Mouse (Mus musculus) gastrocnemius, postnatal 36 days (tissue): ENCODE data around the gene Gprc5a. TPM values are rescaled to one million over a fixed set of nuclear protein-coding genes. Genes with fewer than 3 reads are reported as not detected.
A peak's percentile ranks its signal among the peaks of the same experiment; 100 is the strongest.

Source experiments
- DNase-seq, 2 experiments: peaks; one replicate each; pipeline ENCODE4 v3.0.0; 2022
- intact Hi-C: fragments of 180-260 bp; cut with DNase I; formaldehyde crosslinking; loops from one replicate; pipeline ENCODE4 v1.15.1; 2025
- long read RNA-seq, 2 experiments: library from polyadenylated mRNA; stranded (forward); transcript quantifications; one replicate each; pipeline ENCODE4 v2.0.0; 2021
- total RNA-seq, 2 experiments: library from RNA; stranded (reverse); gene quantifications; 2 replicates each; pipeline ENCODE4 v1.2.3; 2021

Gene Gprc5a
- total RNA-seq = under 1 TPM; 0.39 to 0.48 TPM
- long read RNA-seq, experiment 1 = 0 reads
- long read RNA-seq, experiment 2 = 0 reads

GRCm38 (mm10) chr6:135065236-135065957 lies at the start of gene Gprc5a:
TSS of gene Gprc5a (plus strand) at chr6:135065651.
- intact Hi-C loops = no loop called here
- DNase-seq = peak in 1 of 2 experiments; percentile 28

- intact Hi-C loops = no loop called here
- DNase-seq = no peak
These were observed 48.2 kb upstream of the Gprc5a start for GRCm38 (mm10) chr6:135017211-135017610.

- intact Hi-C loops = no loop called here
- no peak for DNase-seq
These were observed 45.9 kb upstream of the Gprc5a start for GRCm38 (mm10) chr6:135019564-135019963.

- no peak for DNase-seq
- intact Hi-C loops = no loop called here
These were observed 43.8 kb upstream of the Gprc5a start for GRCm38 (mm10) chr6:135021633-135022032.

- DNase-seq = no peak
- intact Hi-C loops = no loop called here
These were observed 42.1 kb upstream of the Gprc5a start for GRCm38 (mm10) chr6:135023379-135023778.

- intact Hi-C loops = no loop called here
- no peak for DNase-seq
These were observed 40.5 kb upstream of the Gprc5a start for GRCm38 (mm10) chr6:135024781-135025420.

GRCm38 (mm10) chr6:135026232-135026631 lies 39.2 kb upstream of the Gprc5a start:
- no peak for DNase-seq

GRCm38 (mm10) chr6:135026755-135027154 lies 38.7 kb upstream of the Gprc5a start:
- intact Hi-C loops = loop anchor here (2.0 kb wide), 1 partner anchor 118 kb away; no protein-coding TSS in a partner anchor
- DNase-seq = no peak

More at GRCm38 (mm10) chr6:135026232-135026631, 39.2 kb upstream of the Gprc5a start:
- intact Hi-C loops = loop anchor here (2.0 kb wide), 1 partner anchor 119 kb away; no protein-coding TSS in a partner anchor

GRCm38 (mm10) chr6:135029246-135029645 lies 36.2 kb upstream of the Gprc5a start:
- intact Hi-C loops = no loop called here

GRCm38 (mm10) chr6:135038674-135039073 lies 26.8 kb upstream of the Gprc5a start:
- intact Hi-C loops = no loop called here
- DNase-seq = no peak

More at GRCm38 (mm10) chr6:135029246-135029645, 36.2 kb upstream of the Gprc5a start:
- DNase-seq = no peak

GRCm38 (mm10) chr6:135040275-135040871 lies 25.1 kb upstream of the Gprc5a start:
- intact Hi-C loops = no loop called here
- no peak for DNase-seq

GRCm38 (mm10) chr6:135041930-135042329 lies 23.5 kb upstream of the Gprc5a start:
- DNase-seq = no peak
- intact Hi-C loops = no loop called here

GRCm38 (mm10) chr6:135047276-135047675 lies 18.2 kb upstream of the Gprc5a start:
- intact Hi-C loops = no loop called here
- no peak for DNase-seq

- DNase-seq = no peak
- intact Hi-C loops = no loop called here
These were observed 16.9 kb upstream of the Gprc5a start for GRCm38 (mm10) chr6:135048509-135048908.

GRCm38 (mm10) chr6:135048956-135049355 lies 16.5 kb upstream of the Gprc5a start:
- intact Hi-C loops = no loop called here
- DNase-seq = no peak

GRCm38 (mm10) chr6:135053789-135054188 lies 11.7 kb upstream of the Gprc5a start:
- intact Hi-C loops = no loop called here
- DNase-seq = no peak

- no peak for DNase-seq
- intact Hi-C loops = no loop called here
These were observed 9.6 kb upstream of the Gprc5a start for GRCm38 (mm10) chr6:135055882-135056281.

GRCm38 (mm10) chr6:135060728-135061127 lies 4.7 kb upstream of the Gprc5a start:
- no peak for DNase-seq
- intact Hi-C loops = no loop called here

- DNase-seq = no peak
- intact Hi-C loops = no loop called here
These were observed 830 bp upstream of the Gprc5a start for GRCm38 (mm10) chr6:135064621-135065020.

- intact Hi-C loops = no loop called here
- no peak for DNase-seq
These were observed 1.5 kb downstream of the Gprc5a start for GRCm38 (mm10) chr6:135066795-135067445.

- intact Hi-C loops = no loop called here
- no peak for DNase-seq
These were observed 2.8 kb downstream of the Gprc5a start for GRCm38 (mm10) chr6:135068221-135068620.
